Mouse (Mus musculus): Measurements from ENCODE around the gene Wnt11.

DNA sequence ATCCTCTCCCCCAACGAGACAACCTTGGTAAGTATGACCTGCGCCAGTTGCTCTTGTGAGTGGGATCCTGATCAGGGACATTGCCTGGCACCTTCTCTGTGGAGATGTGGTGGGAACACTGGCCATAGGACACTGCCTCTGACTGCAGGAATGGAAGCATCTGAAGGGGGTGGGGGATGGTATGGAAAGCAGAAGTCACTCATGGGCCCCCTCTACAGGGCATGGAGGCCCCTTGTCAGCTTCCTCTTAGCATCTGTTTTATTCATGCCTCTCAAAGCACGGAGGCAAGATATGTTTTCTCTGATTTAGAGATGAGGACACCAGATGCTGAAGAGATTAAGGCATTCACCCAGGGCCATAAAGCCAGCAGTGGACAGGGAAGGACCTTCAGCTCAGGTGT, 34.2 kb downstream of the Wnt11 start:
- TF ChIP-seq POLR2A (IDR thresholded peaks at IDR 0.05; ENCODE audit: insufficient read depth, low read depth, low read length) (no peak), CTCF (IDR thresholded peaks at IDR 0.05; ENCODE audit: insufficient read depth, low read depth, low read length) (no peak)

All from olfactory bulb, adult 2 months (tissue).